Mouse (Mus musculus): ENCODE measurements at regions not wholly inside any gene's neighbourhood (a gene's known extent, or its start where the extent isn't known, plus 50 kb on each side); places are given as distances from the start of the nearest gene placed in this dataset.

- WGBS, result 86% methylated on average over 6 of the region's 6 CpGs
- H3K4me2 ChIP-seq, result no peak overlapping the region
- no peak overlapping the region for H3K4me3 ChIP-seq (ENCODE audit: low read depth, low read length)
- no peaks in the 10 kb centered on the region for H3K36me3 ChIP-seq (ENCODE audit: control insufficient read depth, insufficient read depth, low read length)
- H3K9me3 ChIP-seq (ENCODE audit: control insufficient read depth, low read length), result no peaks in the 10 kb centered on the region
- no peak for DNase-seq (ENCODE audit: low spot score, missing footprints)
- no peak overlapping the region for H3K27ac ChIP-seq (ENCODE audit: low read depth, low read length)
- no peak overlapping the region for H3K9ac ChIP-seq (ENCODE audit: low read length)
- H3K27me3 ChIP-seq (ENCODE audit: control insufficient read depth, insufficient read depth, low read length), result no peaks in the 10 kb centered on the region
- peaks cover 3% of the 10 kb centered on the region; the same call in 1 of the 2 replicates for H3K4me1 ChIP-seq (ENCODE audit: control insufficient read depth, insufficient read depth, low read length)
- ATAC-seq (ENCODE audit: low FRiP score), result no peak
These were observed 949.4 kb downstream of the 4930447A16Rik start for GRCm38 (mm10) chr15:38374786-38375185.

DNA sequence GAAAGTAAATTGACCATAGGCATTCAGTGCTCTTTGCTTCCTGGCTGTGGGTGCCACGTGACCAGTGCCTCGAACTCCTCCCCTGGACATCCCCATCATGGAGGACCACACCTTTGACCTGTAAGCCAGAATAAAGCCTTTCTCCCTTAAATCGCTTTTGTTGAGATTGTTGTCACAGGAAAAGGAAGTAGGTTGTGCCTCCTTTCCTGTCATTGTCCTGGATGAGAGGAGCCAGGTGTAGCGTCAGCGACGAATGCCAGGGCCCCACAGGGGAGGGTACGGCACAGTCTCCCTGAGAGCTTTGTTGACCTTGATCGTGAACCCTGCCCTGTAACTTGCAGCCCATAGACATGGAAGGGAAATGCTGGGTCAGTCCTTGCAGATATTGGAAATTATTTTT is 952.8 kb downstream of the 4930447A16Rik start:
- H3K27me3 ChIP-seq (ENCODE audit: control insufficient read depth, insufficient read depth, low read length), result no peaks in the 10 kb centered on the region
- H3K27ac ChIP-seq (ENCODE audit: low read depth, low read length), result no peak overlapping the region
- WGBS, result 91% methylated on average over 8 of the region's 8 CpGs
- H3K4me2 ChIP-seq, result no peak overlapping the region
- H3K36me3 ChIP-seq (ENCODE audit: control insufficient read depth, insufficient read depth, low read length), result no peaks in the 10 kb centered on the region
- H3K4me3 ChIP-seq (ENCODE audit: low read depth, low read length), result no peak overlapping the region
- H3K4me1 ChIP-seq (ENCODE audit: control insufficient read depth, insufficient read depth, low read length), result peaks cover 3% of the 10 kb centered on the region; the same call in 1 of the 2 replicates
- H3K9me3 ChIP-seq (ENCODE audit: control insufficient read depth, low read length), result no peaks in the 10 kb centered on the region
- no peak overlapping the region for H3K9ac ChIP-seq (ENCODE audit: low read length)
- ATAC-seq (ENCODE audit: low FRiP score), result no peak
- DNase-seq (ENCODE audit: low spot score, missing footprints), result no peak

GRCm38 (mm10) chr15:38387617-38388016 is 962.3 kb downstream of the 4930447A16Rik start:
- ATAC-seq (ENCODE audit: low FRiP score) (no peak), DNase-seq (ENCODE audit: low spot score, missing footprints) (no peak)
- Histone ChIP-seq H3K9ac (ENCODE audit: low read length) (no peak overlapping the region), H3K4me2 (no peak overlapping the region), H3K4me1 (ENCODE audit: control insufficient read depth, insufficient read depth, low read length) (peaks cover 8% of the 10 kb centered on the region), H3K4me3 (ENCODE audit: low read depth, low read length) (no peak overlapping the region), H3K36me3 (ENCODE audit: control insufficient read depth, insufficient read depth, low read length) (no peaks in the 10 kb centered on the region), H3K27ac (ENCODE audit: low read depth, low read length) (no peak overlapping the region), H3K9me3 (ENCODE audit: control insufficient read depth, low read length) (no peaks in the 10 kb centered on the region), H3K27me3 (ENCODE audit: control insufficient read depth, insufficient read depth, low read length) (no peaks in the 10 kb centered on the region)
- WGBS, result 80% methylated on average over 7 of the region's 7 CpGs

DNA sequence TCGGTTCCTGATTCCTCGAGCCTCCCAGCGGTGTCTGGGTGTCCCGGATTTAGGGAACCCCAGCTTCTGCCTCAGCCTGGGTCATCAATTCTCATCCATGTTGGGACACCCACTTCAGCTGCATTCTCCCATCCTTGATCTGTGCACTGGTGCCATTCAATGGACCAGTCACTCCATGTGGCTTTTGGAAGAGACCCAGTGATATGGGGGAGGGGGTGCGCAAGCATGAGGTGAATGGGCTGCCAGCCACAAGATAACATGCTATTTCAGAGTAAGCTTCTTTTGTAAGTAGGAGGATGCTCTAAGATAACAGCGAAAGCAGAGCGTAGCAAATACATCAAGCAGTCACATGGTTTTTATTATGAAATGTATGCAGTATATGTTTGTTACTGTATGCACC is 963.1 kb downstream of the 4930447A16Rik start:
- no peak overlapping the region for H3K9ac ChIP-seq (ENCODE audit: low read length)
- WGBS, result 92% methylated on average over 7 of the region's 7 CpGs
- H3K27ac ChIP-seq (ENCODE audit: low read depth, low read length), result no peak overlapping the region
- H3K9me3 ChIP-seq (ENCODE audit: control insufficient read depth, low read length), result no peaks in the 10 kb centered on the region
- H3K4me1 ChIP-seq (ENCODE audit: control insufficient read depth, insufficient read depth, low read length), result peaks cover 8% of the 10 kb centered on the region
- no peaks in the 10 kb centered on the region for H3K36me3 ChIP-seq (ENCODE audit: control insufficient read depth, insufficient read depth, low read length)
- H3K4me3 ChIP-seq (ENCODE audit: low read depth, low read length), result no peak overlapping the region
- no peak for ATAC-seq (ENCODE audit: low FRiP score)
- H3K4me2 ChIP-seq, result no peak overlapping the region
- no peaks in the 10 kb centered on the region for H3K27me3 ChIP-seq (ENCODE audit: control insufficient read depth, insufficient read depth, low read length)
- no peak for DNase-seq (ENCODE audit: low spot score, missing footprints)

DNA sequence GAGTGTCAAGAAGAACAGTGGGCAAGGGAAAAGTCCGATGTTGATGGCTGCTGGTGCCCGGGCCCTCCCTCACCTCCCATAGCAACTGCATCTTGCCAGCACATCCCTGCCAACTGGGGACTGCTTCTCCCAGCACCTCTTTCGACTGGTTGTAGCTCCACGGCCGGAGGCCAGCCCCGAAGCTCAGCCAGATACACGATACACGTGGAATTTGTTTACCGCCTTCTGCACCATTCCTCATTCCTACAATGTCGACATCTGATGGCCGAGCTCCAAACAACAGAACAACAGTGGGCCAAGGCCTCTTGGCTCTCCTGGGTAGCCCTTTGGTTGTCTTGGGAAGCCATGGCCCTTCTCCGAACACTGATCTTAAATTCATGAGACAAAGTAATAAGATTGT is 965.1 kb downstream of the 4930447A16Rik start:
- DNase-seq (ENCODE audit: low spot score, missing footprints), result no peak
- WGBS, result 89% methylated on average over 12 of the region's 12 CpGs
- Histone ChIP-seq H3K9ac (ENCODE audit: low read length) (no peak overlapping the region), H3K27ac (ENCODE audit: low read depth, low read length) (no peak overlapping the region), H3K4me3 (ENCODE audit: low read depth, low read length) (no peak overlapping the region), H3K27me3 (ENCODE audit: control insufficient read depth, insufficient read depth, low read length) (no peaks in the 10 kb centered on the region), H3K9me3 (ENCODE audit: control insufficient read depth, low read length) (no peaks in the 10 kb centered on the region), H3K4me2 (no peak overlapping the region), H3K36me3 (ENCODE audit: control insufficient read depth, insufficient read depth, low read length) (no peaks in the 10 kb centered on the region), H3K4me1 (ENCODE audit: control insufficient read depth, insufficient read depth, low read length) (no peaks in the 10 kb centered on the region)
- no peak for ATAC-seq (ENCODE audit: low FRiP score)

- DNase-seq (ENCODE audit: low spot score, missing footprints), result no peak
- no peak for ATAC-seq (ENCODE audit: low FRiP score)
- Histone ChIP-seq H3K4me1 (ENCODE audit: control insufficient read depth, insufficient read depth, low read length) (no peaks in the 10 kb centered on the region), H3K27ac (ENCODE audit: low read depth, low read length) (no peak overlapping the region), H3K36me3 (ENCODE audit: control insufficient read depth, insufficient read depth, low read length) (no peaks in the 10 kb centered on the region), H3K4me2 (no peak overlapping the region), H3K9ac (ENCODE audit: low read length) (no peak overlapping the region), H3K4me3 (ENCODE audit: low read depth, low read length) (no peak overlapping the region), H3K27me3 (ENCODE audit: control insufficient read depth, insufficient read depth, low read length) (no peaks in the 10 kb centered on the region), H3K9me3 (ENCODE audit: control insufficient read depth, low read length) (no peaks in the 10 kb centered on the region)
- WGBS, result 76% methylated on average over 6 of the region's 6 CpGs
These were observed 966.1 kb downstream of the 4930447A16Rik start for GRCm38 (mm10) chr15:38391420-38391819.

DNA sequence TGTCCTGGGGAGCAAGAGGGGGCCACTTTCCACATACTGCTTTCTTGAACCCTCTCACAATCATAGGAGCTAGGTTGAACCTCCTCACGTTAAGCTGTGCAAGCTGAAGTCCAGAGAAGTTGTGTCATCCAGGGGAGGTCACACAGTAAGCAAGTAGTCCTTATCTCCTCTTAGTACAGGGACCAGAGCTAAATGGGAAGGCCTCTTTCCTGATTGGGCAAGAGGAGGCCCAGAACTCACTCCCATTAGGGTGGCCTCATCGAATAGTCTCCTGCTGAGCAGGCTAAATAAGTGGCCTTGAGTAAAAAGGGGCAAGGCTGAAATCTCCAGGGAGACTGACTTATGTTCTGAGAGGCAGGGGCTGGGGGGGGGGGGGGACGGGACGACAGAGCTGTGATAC is 966.5 kb downstream of the 4930447A16Rik start:
- no peaks in the 10 kb centered on the region for H3K9me3 ChIP-seq (ENCODE audit: control insufficient read depth, low read length)
- DNase-seq (ENCODE audit: low spot score, missing footprints), result no peak
- no peak overlapping the region for H3K9ac ChIP-seq (ENCODE audit: low read length)
- H3K27ac ChIP-seq (ENCODE audit: low read depth, low read length), result no peak overlapping the region
- H3K4me2 ChIP-seq, result no peak overlapping the region
- 46% methylated on average over 2 of the region's 4 CpGs for WGBS
- no peaks in the 10 kb centered on the region for H3K4me1 ChIP-seq (ENCODE audit: control insufficient read depth, insufficient read depth, low read length)
- no peak for ATAC-seq (ENCODE audit: low FRiP score)
- no peaks in the 10 kb centered on the region for H3K27me3 ChIP-seq (ENCODE audit: control insufficient read depth, insufficient read depth, low read length)
- no peaks in the 10 kb centered on the region for H3K36me3 ChIP-seq (ENCODE audit: control insufficient read depth, insufficient read depth, low read length)
- no peak overlapping the region for H3K4me3 ChIP-seq (ENCODE audit: low read depth, low read length)

- H3K27ac ChIP-seq (ENCODE audit: low read depth, low read length), result no peak overlapping the region
- no peak overlapping the region for H3K4me3 ChIP-seq (ENCODE audit: low read depth, low read length)
- H3K9ac ChIP-seq (ENCODE audit: low read length), result no peak overlapping the region
- no peaks in the 10 kb centered on the region for H3K9me3 ChIP-seq (ENCODE audit: control insufficient read depth, low read length)
- DNase-seq (ENCODE audit: low spot score, missing footprints) (no peak), ATAC-seq (ENCODE audit: low FRiP score) (no peak)
- 65% methylated on average over 5 of the region's 5 CpGs for WGBS
- no peaks in the 10 kb centered on the region for H3K36me3 ChIP-seq (ENCODE audit: control insufficient read depth, insufficient read depth, low read length)
- no peaks in the 10 kb centered on the region for H3K27me3 ChIP-seq (ENCODE audit: control insufficient read depth, insufficient read depth, low read length)
- H3K4me1 ChIP-seq (ENCODE audit: control insufficient read depth, insufficient read depth, low read length), result no peaks in the 10 kb centered on the region
- no peak overlapping the region for H3K4me2 ChIP-seq
These were observed 967.2 kb downstream of the 4930447A16Rik start for GRCm38 (mm10) chr15:38392441-38393149.

- H3K36me3 ChIP-seq (ENCODE audit: control insufficient read depth, insufficient read depth, low read length), result no peaks in the 10 kb centered on the region
- no peak overlapping the region for H3K4me3 ChIP-seq (ENCODE audit: low read depth, low read length)
- no peak overlapping the region for H3K9ac ChIP-seq (ENCODE audit: low read length)
- no peak overlapping the region for H3K27ac ChIP-seq (ENCODE audit: low read depth, low read length)
- no peaks in the 10 kb centered on the region for H3K4me1 ChIP-seq (ENCODE audit: control insufficient read depth, insufficient read depth, low read length)
- 87% methylated on average over 4 of the region's 4 CpGs for WGBS
- no peaks in the 10 kb centered on the region for H3K9me3 ChIP-seq (ENCODE audit: control insufficient read depth, low read length)
- DNase-seq (ENCODE audit: low spot score, missing footprints) (no peak), ATAC-seq (ENCODE audit: low FRiP score) (no peak)
- no peaks in the 10 kb centered on the region for H3K27me3 ChIP-seq (ENCODE audit: control insufficient read depth, insufficient read depth, low read length)
- no peak overlapping the region for H3K4me2 ChIP-seq
These were observed 973.5 kb downstream of the 4930447A16Rik start for GRCm38 (mm10) chr15:38398852-38399251.
